Mouse (Mus musculus) lung, postnatal 14 days (tissue): ENCODE data around the gene Hepacam2.
A peak's percentile ranks its signal among the peaks of the same experiment; 100 is the strongest.
"Not testable (repeated sequence)": the region's sequence is repeated elsewhere in the genome, so short reads cannot be mapped to it uniquely, and the experiment has no call there.

Experiments
- DNase-seq: peaks from one replicate; pipeline ENCODE4 v3.0.0; 2021

Hepacam2 gene

DNA sequence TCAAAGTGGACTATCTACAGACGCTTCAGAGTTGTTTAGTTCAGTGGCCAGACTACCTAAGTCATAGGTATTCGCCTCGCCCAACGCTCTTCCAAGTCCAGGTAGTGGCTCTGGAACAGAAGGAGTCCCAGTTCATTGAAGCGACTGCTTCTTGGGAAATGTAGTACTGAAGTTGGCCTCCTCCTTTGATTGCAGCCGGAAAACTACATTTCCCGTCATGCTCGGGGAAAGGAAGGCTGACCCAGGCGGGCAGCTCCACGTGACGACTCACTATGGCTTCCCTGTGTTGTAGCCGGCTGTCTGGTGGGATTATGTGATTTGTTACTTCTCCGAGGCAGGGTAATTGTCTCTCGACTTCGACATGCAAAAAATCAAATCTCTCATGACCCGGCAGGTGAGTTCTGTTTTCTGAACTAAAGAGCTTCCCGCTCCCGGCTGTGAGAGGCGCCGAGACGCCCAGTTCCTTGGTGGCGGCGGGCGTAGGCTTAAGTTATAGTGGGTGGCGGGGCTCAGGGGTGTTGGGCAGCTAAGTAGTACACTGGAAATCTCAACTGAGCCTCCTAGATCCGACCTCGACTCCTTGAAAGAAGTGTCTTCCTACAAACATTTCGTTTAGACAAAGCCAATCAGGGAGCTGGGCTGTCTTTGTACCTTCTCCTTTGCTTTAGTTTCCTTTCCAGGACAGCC lies at the start of gene Hepacam2, which contains the start of gene Vps50:
Gene Hepacam2, minus strand, starts transcription at position 137 of the 687 bp plus-strand sequence.
Gene Vps50, plus strand, starts transcription at position 221 of the 687 bp plus-strand sequence.
- DNase-seq = peak; percentile 90

DNA sequence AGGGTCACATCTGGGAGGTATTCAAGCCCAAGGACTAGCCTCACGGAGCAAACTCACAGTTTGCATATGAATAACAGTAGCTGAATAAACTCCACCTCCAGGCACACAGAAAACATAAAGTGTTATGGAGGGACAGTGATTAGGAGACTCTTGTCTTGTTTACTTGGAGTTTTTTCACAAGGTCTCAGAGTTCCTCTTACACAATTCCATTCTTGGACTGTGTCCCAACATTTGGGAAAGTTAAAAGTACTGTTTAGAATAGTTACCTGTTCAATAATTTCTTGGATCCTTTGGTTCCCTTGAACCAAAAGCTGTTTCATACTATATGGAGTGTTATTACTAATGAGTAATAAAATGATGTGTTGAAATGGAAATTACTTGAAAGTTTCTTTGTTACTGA lies 46.9 kb upstream of the Hepacam2 start:
- no peak for DNase-seq

DNA sequence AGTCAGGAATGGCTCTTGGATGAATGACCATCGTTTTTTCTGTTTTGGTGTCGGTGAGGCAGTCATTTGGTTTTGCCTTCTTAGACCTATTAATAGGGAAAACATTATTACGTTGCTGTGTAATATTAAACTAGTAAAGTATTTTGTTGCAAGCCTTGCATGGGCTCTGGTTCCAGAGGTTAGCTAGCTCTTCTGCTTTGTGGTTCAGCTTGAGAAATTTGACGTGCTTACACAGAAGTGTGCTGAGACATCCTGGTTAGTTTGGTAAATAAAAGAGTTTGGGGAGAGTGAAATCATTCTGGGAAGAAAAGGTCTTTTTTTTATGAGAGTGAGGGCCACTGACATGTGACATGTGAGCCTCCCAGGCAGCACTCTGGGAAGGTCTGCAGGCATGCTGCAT lies 45.8 kb upstream of the Hepacam2 start:
- DNase-seq = no peak

DNA sequence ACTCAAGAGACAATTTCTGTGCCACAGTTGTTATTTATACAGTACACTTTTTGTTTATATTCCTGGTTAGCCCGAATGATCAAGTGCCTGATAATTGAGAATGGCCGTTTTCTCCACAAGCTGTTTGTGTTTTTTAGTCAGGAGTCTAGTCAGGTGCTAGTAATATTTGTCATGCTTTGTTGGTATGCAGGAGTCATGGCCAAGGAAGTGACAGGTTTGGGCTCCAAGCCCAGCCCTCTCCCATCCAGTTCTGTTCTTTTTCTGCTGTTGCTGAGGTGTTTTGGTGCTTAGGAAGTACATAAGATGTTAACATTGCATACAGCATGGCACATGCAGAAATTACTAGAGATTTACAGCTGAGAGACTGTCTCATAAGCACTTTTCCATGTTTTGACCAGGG lies 41.4 kb upstream of the Hepacam2 start:
- no peak for DNase-seq

DNA sequence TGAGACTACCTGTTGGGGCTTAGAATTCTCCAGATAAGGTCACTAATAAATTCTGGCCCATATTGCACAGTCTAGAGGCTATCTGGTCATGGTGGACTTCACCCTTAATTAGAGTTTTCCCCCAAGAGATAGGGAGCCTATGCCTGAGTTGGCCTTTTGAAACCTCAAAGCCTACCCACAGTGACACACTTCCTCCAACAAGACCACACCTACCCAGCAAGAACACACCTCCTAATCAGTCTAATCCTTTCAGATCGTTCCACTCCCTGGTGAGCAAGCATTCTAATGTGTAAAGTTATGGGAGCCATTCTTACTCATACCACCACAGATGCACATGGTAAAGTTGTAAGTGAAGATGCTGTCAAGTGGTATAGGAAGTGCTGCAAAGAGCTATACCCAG lies 38.0 kb upstream of the Hepacam2 start:
- no peak for DNase-seq

DNA sequence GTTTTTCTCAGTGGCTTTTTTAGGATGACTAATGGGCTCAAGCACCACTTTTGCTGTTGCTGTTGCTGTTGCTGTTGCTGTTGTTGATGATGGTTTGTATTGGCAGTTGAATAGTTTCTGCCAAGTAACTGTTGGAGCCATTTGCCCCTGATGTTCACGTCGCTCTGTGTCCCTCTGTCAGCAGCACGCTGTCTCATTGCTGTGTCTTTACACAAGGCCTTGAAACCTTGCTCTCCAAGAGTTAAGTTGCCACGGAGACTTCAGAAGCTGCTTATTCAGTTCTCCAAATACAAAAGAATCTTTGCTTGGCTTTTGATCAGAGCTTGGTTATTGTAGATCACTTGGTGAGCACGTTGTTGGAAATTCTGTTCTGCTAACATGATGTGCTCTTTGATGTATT lies 33.3 kb upstream of the Hepacam2 start:
- DNase-seq = no peak

DNA sequence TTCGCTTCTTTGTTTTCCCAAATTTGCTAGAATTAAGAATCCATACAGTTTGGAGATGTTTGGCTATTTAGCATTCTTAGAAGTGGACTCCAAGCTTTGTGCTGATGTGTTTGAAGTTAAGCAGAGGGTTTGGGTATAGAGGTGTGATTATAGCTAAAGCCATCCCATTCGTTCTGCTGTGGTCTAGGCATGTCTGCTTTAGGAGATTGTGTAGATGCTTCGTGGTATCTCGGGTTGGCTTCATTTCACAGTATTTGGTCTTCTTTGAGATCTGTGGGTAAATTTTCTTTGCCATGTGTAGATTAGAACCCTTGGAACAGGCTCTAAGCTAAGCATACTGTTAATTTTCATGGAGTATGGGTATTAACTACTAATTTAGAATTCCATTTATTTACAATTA lies 30.1 kb upstream of the Hepacam2 start:
- no peak for DNase-seq

DNA sequence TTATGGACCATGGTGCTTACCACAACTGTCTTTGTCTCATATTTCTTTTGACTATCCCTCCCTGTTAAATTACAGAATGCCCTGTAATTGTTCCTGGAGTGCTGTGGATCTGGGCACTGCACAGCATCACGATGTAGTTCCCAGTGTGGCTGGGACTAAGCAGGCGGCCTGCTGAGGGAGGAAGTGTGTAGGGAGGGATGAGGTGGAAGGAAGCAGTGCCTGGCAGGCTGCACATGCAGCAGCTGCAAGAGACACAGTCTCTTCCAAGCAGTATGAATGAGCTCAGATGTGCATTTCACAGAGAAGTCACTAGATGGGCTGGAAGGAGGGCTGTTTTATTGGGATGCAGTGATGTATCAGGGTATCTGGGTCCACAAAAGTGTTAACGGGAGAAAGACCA lies 14.5 kb upstream of the Hepacam2 start:
- DNase-seq = no peak

DNA sequence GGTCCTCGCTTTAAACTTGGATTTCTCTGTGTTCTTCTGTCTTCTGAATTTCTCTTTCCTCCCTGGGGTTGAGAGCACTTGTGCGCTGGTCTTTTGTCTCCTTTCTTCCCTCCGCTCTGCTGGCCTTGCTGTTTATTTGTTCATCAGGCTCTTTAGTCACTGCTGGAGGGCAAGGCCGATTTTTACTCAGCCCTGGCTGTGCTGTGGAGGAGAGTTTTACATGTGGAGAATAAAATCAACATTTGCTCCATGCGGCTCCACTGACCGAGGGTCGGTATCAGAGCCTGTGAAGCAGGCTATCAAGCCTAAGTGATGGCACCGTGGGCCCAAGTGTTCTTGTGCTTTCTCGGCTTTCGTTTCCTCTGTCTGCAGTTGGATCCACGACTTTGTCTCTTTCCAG lies 13.5 kb upstream of the Hepacam2 start:
- DNase-seq = no peak

DNA sequence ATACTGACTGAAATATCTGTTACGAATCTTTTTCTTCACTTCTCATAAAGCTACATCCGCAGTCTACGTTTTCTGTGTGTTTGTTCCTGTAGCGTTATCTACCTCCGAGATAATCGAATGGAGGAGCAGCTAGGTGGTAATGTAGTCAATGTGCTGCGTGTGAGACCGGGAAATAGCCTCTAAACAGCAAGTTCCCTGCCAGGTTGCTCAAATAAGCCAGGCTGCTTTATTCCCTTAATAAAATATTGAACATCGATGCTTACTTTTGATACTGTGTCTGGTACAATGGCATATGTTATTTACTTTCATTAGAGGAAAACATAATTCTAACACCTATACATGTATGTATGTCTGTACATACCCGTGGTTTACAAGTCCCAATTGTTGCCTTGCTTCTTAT lies 13.0 kb upstream of the Hepacam2 start:
- no peak for DNase-seq

DNA sequence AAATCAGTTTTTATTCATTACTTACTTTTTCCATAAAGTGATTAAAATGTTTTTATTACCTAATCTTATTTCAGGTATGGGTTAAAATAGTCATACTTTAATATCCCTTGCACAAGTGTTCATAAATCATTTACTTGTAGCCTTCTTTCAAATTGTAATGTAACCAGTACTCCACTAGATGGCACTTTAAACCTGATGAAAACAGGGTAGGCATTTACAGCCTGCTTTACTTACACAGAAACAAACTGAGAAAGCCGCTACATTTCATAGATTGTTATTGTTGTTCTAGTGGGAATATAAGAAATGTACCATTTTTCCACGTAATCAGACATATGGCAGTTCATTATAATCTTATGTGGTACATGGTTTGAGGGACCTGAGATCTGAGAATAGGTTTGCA lies 11.7 kb upstream of the Hepacam2 start:
- DNase-seq = no peak

DNA sequence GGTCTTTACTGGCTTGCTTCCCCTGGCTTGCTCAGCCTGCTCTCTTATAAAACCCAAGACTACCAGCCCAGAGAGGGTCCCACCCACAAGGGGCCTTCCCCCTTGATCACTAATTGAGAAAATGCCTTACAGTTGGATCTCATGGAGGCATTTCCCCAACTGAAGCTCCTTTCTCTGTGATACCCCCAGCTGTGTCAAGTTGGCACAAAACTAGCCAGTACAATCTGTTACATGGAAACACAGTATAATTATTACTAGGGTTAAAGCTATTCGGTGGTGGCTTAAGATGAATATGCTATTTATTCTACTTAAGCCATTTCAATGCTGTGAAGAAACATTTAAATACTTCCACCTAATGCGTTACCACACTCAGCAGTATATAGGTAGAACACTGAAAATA lies 10.1 kb upstream of the Hepacam2 start:
- DNase-seq = not testable (repeated sequence)

DNA sequence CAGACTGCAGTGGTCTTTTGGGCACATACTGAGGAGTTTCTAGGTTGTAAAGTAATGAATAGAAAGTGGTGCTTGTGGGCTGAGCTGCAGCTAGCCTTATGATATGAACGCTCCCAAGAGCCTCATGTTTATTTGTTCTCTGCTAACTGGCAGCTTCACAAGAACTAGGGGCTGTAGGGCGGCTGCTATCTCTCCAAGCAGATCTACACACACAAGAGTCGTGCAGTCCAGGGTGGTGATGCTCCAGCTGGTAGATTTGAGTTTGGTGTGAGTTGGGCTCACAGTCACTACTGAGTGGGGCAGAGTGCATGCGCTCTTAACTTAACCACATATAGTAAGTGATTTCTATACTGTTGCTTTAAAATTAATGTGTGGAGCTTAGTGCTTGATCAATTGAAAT lies 9.0 kb upstream of the Hepacam2 start:
- no peak for DNase-seq

DNA sequence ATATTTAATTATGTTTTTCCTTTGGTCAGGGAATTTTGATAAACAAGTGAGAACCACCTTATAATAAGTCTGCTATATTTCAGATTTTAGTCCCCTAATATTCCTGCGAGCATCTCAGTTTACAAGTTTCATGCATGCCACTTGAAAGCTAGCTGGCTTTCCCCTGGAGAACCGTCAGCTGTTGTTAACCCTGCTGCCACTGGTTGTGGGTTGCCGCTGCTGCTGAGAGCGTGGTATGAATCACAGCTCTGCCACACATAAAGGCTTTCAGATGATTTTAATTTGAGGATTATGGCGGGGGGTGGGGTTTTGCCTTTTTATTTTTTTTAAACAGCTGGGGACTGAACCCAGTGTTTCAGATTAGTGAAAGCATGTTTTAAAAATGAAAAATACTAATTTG lies 7.2 kb upstream of the Hepacam2 start:
- DNase-seq = no peak

DNA sequence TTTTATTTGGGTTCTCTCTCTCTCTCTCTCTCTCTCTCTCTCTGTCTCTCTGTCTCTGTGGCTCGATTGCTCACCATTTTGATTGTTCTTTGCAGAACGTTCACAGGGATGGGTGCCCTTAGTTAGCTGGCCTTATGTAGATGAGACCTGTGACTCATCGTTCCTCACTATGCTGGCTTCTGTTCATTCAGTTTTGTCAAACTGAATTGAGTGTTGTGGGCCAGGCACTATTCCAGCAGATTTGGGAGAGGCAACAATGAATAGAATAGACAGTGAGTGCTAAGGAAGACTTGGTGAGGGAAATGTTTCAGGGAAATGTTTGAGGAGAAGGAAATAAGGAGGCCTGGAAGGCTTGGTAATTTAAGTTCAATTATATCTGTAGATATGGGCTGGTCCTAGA lies 2.2 kb upstream of the Hepacam2 start:
- DNase-seq = no peak

DNA sequence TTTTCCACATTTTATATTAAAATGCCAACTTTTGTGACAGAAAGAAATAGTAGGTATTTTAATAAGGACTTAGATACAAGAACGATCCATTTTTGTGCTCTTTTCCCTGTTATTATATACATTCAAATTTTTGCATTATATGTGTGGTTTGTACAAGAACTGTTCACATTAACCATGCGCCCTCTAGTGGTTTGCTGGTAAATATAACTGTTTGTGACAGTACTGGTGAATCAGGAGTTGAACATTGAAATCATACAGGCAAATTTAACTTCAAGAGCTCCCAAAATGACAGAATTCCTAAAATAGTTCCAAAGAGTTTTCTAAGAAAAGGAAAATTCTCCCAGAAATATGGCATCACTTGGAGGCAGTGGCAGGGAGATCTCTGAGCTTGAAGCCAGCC lies 1.9 kb downstream of the Hepacam2 start:
- peak; percentile 51 for DNase-seq

DNA sequence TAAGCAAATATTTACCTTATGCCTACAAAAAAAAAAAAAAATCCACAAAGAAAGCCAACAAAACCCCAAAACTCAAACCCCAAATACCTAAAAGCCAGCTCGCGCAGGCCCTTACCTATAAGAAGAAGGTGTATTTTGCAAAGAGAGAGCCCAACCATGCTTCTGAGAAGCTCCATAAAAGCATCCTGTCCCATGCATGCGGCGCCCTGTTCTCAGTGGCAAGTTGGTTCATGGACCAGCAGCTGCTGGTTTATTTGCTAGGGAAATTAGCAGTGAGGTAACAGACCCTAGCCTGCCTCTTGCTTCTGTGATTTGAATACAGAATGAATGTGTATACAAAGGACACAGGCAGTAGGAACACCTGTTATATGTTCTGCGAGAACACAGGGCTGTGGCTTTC lies 3.8 kb downstream of the Hepacam2 start:
- no peak for DNase-seq

DNA sequence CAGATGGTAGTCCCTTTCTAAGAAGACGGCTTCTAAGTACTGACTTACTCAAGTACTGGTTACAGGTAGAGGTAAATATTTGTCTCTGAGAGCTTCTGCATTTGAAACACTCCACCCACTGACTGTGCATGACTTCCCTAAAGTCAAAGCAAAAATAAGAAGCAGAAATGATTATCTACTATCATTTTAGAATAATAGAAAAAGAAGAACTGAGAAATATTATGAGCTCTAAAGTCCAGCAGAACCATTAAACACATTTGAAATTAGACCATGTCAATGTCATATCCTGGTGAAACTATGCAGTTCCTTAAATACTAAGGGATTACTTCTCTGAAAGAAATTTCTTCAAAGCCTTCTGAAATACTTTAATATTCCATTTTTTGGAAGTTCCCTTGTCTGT lies 10.7 kb downstream of the Hepacam2 start:
- no peak for DNase-seq

DNA sequence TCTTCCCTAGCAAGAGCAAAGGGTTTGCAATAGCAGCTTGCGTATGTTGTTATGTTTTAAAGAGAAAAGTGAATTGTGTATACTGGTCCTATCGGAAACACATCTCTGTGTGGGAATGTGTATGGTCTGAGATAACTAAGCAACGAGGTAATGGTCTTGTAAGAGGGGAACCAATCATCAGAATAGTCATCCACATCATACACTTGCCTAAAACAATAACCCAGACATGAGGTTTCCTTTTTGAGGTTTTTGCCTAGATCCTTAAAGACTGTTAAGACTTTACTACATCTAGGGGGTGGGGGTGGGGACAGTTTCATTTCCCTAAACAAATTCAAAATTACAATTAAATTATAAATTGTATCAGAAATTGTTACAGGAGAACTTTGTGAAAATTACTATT lies 13.0 kb downstream of the Hepacam2 start:
- DNase-seq = no peak

DNA sequence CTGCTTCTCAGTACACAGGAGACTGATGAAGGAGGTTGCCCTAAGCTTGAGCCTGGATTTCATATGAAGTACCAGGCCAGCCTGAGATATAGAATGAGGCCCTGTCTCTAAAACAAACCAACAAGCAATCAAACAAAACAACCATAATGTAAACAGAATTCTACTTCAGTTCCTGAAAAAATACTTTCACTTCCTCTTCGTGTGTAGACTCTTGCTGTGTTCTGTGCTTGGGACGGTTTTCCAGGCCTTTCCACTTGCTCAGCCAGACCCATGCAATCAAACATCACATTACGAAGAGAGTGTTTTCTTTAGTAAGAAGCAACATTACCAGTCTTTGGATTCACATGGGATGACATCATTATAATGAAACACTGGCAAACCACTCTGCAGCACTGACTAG lies 16.4 kb downstream of the Hepacam2 start:
- no peak for DNase-seq

DNA sequence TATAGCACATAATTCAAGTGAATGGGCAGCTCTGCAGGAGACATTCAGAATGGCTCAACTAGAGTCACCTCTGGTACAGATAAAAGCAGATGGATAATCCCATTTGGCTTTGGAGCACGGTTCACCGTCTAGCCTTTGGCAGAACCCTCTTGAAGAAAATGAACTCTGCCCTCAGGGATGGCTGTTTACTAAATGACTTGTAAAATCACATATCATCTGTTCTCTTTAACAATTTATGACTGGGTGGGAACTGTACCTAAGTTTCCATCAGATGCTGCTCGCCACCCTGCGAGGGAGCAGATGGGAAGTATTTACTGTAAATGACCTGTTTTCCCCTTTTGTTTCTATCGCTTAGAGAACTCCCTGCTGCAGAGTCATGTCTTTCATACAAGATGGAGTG lies 18.2 kb downstream of the Hepacam2 start:
- DNase-seq = no peak

DNA sequence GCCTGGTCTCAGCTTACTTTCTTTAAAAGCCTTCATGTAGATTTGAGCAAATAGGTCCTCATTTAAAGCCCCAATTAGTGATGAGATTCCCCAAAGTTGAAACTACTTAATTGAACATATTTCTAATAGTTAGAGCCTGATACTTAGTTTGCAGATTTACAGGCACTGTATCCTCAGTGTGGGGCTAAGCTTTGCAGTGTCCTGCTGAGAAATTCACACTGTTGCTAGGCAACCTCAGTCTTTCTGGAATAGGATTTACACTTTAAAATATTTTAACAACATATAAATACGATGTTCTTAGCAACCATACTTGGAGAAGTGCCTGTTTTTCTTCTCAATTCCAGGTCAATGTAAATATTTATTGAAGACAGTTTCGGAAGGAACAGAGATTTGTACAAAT lies 21.8 kb downstream of the Hepacam2 start:
- DNase-seq = no peak

DNA sequence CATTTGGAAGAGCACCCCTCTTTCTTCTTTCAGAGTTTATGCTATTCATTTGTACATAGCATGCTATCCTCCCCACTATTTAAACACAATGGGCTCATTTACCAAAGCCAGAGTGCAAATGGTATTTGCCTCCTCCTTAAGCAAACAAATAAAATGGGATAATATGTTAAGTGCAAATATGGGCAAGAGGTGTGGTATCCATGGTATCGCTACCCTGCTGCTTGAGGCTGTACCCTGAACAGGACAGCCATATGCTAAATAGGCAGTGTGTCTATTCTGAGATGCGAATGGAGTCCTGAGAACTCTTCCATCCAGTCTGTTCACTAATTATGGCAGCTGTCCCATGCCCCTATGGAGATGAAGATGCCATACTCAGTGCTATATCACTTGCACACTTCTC lies 27.4 kb downstream of the Hepacam2 start:
- DNase-seq = no peak

DNA sequence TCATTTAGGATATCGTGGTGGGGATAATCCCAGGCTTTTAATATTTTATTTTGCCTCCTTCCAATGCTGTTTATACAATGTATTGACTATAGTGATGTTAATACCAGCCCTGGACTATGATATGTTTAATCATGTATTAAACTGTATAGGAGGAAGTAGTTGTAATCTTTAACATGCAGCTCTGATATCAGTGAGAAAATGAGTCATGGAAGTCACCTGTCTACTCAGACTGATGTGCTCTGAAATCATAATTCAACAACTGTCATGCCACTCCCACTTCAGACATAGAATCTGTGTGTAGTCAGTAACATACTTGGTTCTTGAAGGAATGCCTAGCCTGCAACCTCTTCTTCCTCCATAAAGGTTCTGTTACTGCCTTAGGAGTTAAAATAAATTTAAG lies 29.5 kb downstream of the Hepacam2 start:
- no peak for DNase-seq

DNA sequence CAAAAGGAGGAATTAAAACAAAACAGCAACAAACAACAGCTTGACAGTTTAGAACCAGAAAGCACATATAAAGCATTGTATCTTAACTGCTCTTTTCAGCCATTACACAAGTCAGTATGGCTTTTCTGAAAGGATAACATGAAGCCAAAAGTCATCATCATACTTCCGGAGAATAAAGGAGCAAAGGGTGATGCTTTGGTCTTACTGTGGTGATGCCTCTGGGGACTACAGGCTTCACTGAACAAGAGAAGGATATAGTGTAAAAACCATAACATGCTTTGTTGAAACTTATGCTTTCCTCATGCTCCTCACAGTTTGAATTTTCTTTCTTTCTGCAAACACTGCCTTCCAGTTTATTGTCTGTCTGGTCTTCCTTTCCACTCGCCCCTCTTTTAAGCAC lies 34.5 kb downstream of the Hepacam2 start:
- no peak for DNase-seq

DNA sequence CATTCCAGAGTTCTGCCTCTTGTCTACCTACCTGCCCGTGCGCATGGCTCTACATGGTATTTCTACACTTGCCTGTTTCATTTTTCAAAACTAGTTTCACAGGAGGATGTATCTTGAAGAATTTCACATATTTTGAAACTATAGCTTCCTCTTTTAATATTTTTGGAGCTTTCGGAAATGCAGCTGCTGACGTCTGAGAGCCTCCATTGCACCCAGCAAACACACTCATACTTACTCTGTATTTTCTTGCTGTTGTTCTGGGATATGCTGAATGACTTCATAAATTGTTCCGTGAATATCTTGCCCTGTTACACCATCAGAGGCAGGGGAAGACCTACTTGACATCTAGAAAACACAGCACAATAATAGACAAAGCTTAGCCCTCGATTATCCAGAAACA lies 35.1 kb downstream of the Hepacam2 start:
- no peak for DNase-seq
